Mouse (Mus musculus): Measurements from ENCODE around the gene Pecr. TPM values are rescaled to one million over a fixed set of nuclear protein-coding genes. Genes with fewer than 3 reads are reported as not detected.
"Not testable (repeated sequence)": the region's sequence is repeated elsewhere in the genome, so short reads cannot be mapped to it uniquely, and the experiment has no call there.

Gene Pecr
- polyA plus RNA-seq, 1 experiment from 2014 or later: 12.8 TPM

DNA sequence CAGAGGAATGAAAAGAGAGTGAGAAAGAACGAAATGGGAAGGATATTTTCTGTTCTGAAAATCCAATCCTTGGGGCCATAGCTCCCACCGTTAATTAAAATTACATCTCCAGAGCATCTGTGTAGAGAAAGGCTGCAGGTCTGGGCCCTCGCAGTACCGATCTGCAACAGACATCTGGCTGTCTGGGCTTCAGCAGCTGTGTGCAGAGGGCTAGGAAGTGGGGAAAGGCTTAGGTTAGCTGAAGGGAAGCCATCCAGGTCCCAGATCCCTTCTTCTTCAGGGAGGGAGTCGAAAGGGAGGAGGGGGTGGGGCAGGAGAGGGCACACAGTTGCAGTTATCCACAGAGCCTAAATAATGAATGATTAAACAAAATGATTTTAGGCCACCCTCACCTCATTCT is 425 bp upstream of the Pecr start:
- H3K4me3 ChIP-seq: peak overlapping the region; percentile 50
- H3K27ac ChIP-seq (replicated peaks): peak overlapping the region; percentile 84
- no peaks in the 10 kb centered on the region for H3K27me3 ChIP-seq

DNA sequence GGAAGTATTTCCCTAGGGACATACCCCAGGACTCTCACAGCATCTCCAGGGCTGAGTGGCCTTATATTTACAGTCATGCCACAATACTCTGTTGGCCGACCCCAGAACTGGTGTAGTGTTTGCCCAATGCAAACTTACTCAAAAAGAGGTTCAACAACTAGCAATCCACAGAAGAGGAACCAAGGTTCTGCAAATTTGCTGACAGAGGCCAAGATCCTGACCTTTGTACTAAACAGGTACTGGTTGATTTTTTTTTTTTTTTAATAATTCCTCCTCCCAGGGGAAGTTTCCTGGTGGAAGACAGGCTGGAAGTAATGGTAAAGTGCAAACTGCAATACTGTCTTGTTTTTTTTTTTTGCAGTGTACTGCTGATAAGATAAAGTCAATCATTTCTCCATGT is 1.5 kb downstream of the Pecr start:
- H3K4me3 ChIP-seq: no peak overlapping the region
- H3K4me1 ChIP-seq: peaks cover 32% of the 10 kb centered on the region
- 94% methylated on average over 1 of the region's 1 CpGs for WGBS
- H3K4me2 ChIP-seq (replicated peaks): no peak overlapping the region
- no peak for ATAC-seq (replicated peaks)
- H3K9me3 ChIP-seq: no peaks in the 10 kb centered on the region
- H3K9ac ChIP-seq (replicated peaks): no peak overlapping the region
- H3K27ac ChIP-seq (replicated peaks): no peak overlapping the region
- no peaks in the 10 kb centered on the region for H3K36me3 ChIP-seq
- no peaks in the 10 kb centered on the region for H3K27me3 ChIP-seq

More for the DNA sequence above, 425 bp upstream of the Pecr start:
- H3K9ac ChIP-seq (replicated peaks): peak overlapping the region; percentile 69
- H3K4me1 ChIP-seq: peaks cover 32% of the 10 kb centered on the region
- peak; percentile 67 for ATAC-seq (replicated peaks)
- H3K9me3 ChIP-seq: no peaks in the 10 kb centered on the region
- WGBS: under 1% methylated on average over 5 of the region's 5 CpGs
- H3K36me3 ChIP-seq: 0 out of 2 replicates have a peak, but pooled peaks cover 3% of the 10 kb centered on the region
- peak overlapping the region; percentile 84 for H3K4me2 ChIP-seq (replicated peaks)

GRCm38 (mm10) chr1:72278085-72278484 is 6.0 kb downstream of the Pecr start:
- ATAC-seq (replicated peaks): no peak
- Histone ChIP-seq H3K4me3 (no peak overlapping the region), H3K4me1 (no peaks in the 10 kb centered on the region), H3K36me3 (no peaks in the 10 kb centered on the region), H3K9me3 (no peaks in the 10 kb centered on the region), H3K27me3 (no peaks in the 10 kb centered on the region), H3K27ac (replicated peaks) (no peak overlapping the region), H3K4me2 (replicated peaks) (no peak overlapping the region), H3K9ac (replicated peaks) (no peak overlapping the region)
- 78% methylated on average over 3 of the region's 3 CpGs for WGBS

DNA sequence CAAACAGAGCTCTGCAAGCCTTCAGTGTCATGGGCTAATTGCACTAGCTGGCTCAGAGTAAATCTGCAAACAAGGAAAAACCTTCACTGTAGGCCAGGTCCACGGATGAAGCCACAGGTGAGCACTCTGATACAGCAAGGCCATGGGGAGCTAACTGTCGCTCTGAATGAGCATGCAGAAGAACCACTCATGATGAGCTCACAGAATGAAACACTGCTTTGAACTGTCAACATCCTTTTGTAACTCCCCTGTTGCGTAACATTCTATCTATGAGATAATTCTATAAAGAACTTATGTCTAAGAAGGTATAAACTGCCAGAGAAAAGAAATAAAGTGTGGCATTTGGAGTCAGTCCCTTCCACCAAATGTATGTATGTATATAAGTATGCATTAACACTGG is 21.0 kb downstream of the Pecr start:
- no peak overlapping the region for H3K4me3 ChIP-seq
- no peaks in the 10 kb centered on the region for H3K27me3 ChIP-seq
- no peak for ATAC-seq (replicated peaks)
- H3K4me1 ChIP-seq: no peaks in the 10 kb centered on the region
- H3K9me3 ChIP-seq: no peaks in the 10 kb centered on the region
- no peak overlapping the region for H3K27ac ChIP-seq (replicated peaks)
- WGBS: 93% methylated on average over 3 of the region's 3 CpGs
- H3K9ac ChIP-seq (replicated peaks): no peak overlapping the region
- no peak overlapping the region for H3K4me2 ChIP-seq (replicated peaks)
- H3K36me3 ChIP-seq: peaks cover 8% of the 10 kb centered on the region; the same call in 1 of the 2 replicates

- 79% methylated on average over 9 of the region's 9 CpGs for WGBS
- Histone ChIP-seq H3K27me3 (no peaks in the 10 kb centered on the region), H3K27ac (replicated peaks) (no peak overlapping the region; the same call in 1 of the 2 replicates), H3K9me3 (no peaks in the 10 kb centered on the region), H3K4me2 (replicated peaks) (peak overlapping the region; percentile 70), H3K9ac (replicated peaks) (0 out of 2 replicates have a peak overlapping the region, but pooled peaks have one; percentile 72), H3K4me3 (peak overlapping the region; percentile 49), H3K4me1 (peaks cover 22% of the 10 kb centered on the region), H3K36me3 (peaks cover 5% of the 10 kb centered on the region; the same call in 1 of the 2 replicates)
- no peak for ATAC-seq (replicated peaks)
Observed at GRCm38 (mm10) chr1:72256381-72257256, 27.5 kb downstream of the Pecr start.

DNA sequence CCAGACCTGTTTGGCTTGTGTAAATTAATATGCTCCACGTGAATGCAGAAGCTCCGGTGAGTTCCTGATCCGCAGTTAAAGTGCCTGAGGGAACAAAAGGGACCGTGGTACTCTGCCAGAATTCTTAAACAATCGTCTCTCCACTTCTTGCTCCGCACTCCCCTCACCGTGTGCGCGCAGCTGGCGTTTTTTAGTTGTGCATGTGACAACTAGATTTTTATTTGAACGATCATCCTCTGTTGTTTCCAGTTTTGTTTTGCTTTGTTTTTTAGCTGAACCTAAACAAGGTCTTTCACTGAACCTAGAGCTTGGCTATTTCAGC is 28.3 kb downstream of the Pecr start:
- Histone ChIP-seq H3K27ac (replicated peaks) (peak overlapping the region; percentile 93), H3K4me3 (peak overlapping the region; percentile 49), H3K4me2 (replicated peaks) (peak overlapping the region; percentile 70), H3K9me3 (no peaks in the 10 kb centered on the region), H3K27me3 (no peaks in the 10 kb centered on the region), H3K36me3 (peaks cover 1% of the 10 kb centered on the region; the same call in 1 of the 2 replicates), H3K4me1 (peaks cover 22% of the 10 kb centered on the region), H3K9ac (replicated peaks) (peak overlapping the region; percentile 72; the same call in 1 of the 2 replicates)
- WGBS: 14% methylated on average over 11 of the region's 11 CpGs
- no peak for ATAC-seq (replicated peaks)

DNA sequence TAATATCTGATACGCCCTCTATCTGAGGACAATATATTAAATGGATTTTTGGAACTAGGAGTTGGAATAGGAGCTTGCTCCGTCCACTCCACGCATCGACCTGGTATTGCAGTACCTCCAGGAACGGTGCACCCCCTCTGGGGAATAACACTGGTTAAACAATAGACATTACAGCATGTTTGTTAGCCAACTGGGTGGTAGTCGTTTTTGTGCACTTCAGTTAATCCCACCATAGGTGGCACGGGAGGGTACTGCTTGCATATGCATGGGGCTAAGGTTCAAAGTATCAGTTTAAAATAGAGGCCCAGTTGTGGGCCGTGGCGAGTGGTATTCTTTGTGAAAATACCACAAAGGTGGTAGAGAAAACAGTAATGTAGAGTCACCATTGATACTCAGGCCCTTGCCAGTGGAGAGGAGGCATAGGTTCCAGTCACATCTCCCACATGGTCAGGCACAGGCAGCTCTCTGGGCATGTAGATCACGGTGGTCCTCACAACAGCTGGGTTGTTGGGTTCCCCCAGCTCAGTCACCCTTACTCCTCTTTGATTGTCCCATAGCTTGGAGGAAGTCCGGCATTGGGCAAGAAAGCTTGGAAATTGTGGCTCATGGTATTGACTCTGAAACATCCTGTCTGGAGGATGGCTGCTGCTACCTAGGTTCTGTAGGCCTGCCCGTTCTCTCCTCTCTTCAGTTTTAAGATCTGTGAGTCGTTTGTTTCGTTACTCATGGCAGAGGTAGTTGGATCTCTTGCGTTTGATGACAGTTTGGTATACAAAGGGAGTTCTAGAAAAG is 28.9 kb downstream of the Pecr start:
- no peaks in the 10 kb centered on the region for H3K9me3 ChIP-seq
- H3K4me3 ChIP-seq: peak overlapping the region; percentile 49
- peak overlapping the region; percentile 70 for H3K4me2 ChIP-seq (replicated peaks)
- H3K27ac ChIP-seq (replicated peaks): peak overlapping the region; percentile 93
- no peaks in the 10 kb centered on the region for H3K27me3 ChIP-seq
- H3K4me1 ChIP-seq: peaks cover 22% of the 10 kb centered on the region
- WGBS: 2% methylated on average over 15 of the region's 15 CpGs
- H3K36me3 ChIP-seq: no peaks in the 10 kb centered on the region
- ATAC-seq (replicated peaks): peak; percentile 88
- peak overlapping the region; percentile 72 for H3K9ac ChIP-seq (replicated peaks)

DNA sequence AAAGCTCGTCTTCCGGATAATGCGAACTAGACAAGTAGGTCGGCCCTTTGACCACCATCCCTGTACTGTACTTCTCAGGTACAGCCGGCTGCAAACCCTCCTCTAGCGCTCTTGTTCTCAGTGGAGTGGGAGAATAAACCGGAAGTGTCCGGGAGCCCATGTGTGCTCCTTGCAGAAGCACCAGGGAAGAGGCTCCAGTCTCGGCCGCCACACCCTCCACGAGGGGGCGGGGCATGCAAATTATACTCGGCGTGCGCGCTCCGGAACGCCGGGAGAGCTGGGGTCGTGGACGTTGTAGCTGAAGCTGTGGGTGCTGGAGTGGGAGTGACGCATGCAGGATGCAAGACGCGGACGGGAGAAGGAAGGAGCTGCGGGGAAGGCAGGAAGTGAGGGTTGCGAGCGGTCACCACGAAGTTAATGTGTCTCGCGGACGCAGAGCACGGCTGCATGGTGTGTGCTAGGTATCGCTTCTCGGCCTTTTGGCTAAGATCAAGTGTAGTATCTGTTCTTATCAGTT is 29.5 kb downstream of the Pecr start:
- Histone ChIP-seq H3K27ac (replicated peaks) (peak overlapping the region; percentile 93), H3K4me1 (peaks cover 22% of the 10 kb centered on the region), H3K27me3 (no peaks in the 10 kb centered on the region), H3K9ac (replicated peaks) (peak overlapping the region; percentile 72), H3K36me3 (no peaks in the 10 kb centered on the region), H3K9me3 (no peaks in the 10 kb centered on the region), H3K4me3 (peak overlapping the region; percentile 49), H3K4me2 (replicated peaks) (peak overlapping the region; percentile 70)
- 1% methylated on average over 35 of the region's 35 CpGs for WGBS
- ATAC-seq (replicated peaks): peak; percentile 91

- Histone ChIP-seq H3K4me1 (peaks cover 22% of the 10 kb centered on the region), H3K9me3 (no peaks in the 10 kb centered on the region), H3K36me3 (no peaks in the 10 kb centered on the region), H3K27me3 (no peaks in the 10 kb centered on the region), H3K27ac (replicated peaks) (peak overlapping the region; percentile 93), H3K4me2 (replicated peaks) (peak overlapping the region; percentile 70), H3K9ac (replicated peaks) (no peak overlapping the region), H3K4me3 (peak overlapping the region; percentile 49)
- ATAC-seq (replicated peaks): peak; percentile 30
- WGBS: 25% methylated on average over 11 of the region's 11 CpGs
Observed at GRCm38 (mm10) chr1:72253881-72254491, 30.1 kb downstream of the Pecr start.

DNA sequence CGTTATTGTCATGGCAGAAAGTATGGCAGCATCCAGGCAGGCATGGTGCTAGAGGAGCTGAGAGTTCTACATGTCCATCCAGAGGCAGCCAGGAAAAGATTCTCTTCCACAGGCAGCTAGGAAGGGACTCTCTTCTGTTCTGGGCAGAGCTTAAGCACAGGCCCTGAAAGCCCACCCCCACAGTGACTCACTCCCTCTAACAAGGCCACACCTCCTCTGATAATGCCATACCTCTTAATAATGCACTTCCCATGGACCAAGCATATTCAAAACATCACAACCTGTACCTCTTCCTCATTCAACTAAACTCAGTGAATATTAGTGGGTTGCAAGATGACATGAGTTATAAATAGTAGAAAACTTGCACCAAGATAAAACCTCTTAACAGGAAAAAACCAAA is 32.3 kb downstream of the Pecr start:
- 83% methylated on average over 1 of the region's 1 CpGs for WGBS
- Histone ChIP-seq H3K27ac (replicated peaks) (no peak overlapping the region), H3K4me3 (no peak overlapping the region), H3K4me2 (replicated peaks) (no peak overlapping the region), H3K9ac (replicated peaks) (no peak overlapping the region), H3K4me1 (peaks cover 21% of the 10 kb centered on the region), H3K27me3 (no peaks in the 10 kb centered on the region), H3K36me3 (no peaks in the 10 kb centered on the region), H3K9me3 (no peaks in the 10 kb centered on the region)
- no peak for ATAC-seq (replicated peaks)

- not testable (repeated sequence) for H3K4me3 ChIP-seq; ATAC-seq (replicated peaks); H3K9me3 ChIP-seq; H3K9ac ChIP-seq (replicated peaks); H3K27me3 ChIP-seq; H3K4me1 ChIP-seq; H3K4me2 ChIP-seq (replicated peaks); H3K36me3 ChIP-seq; H3K27ac ChIP-seq (replicated peaks)
- 45% methylated on average over 9 of the region's 9 CpGs for WGBS
Observed at GRCm38 (mm10) chr1:72248226-72248737, 35.8 kb downstream of the Pecr start.

Measured in forebrain, embryonic 15.5 days (tissue).